Mouse (Mus musculus) embryo, embryonic 11.5 days (tissue): ENCODE data around the gene Ppp1r35.
"Not testable (repeated sequence)": the region's sequence is repeated elsewhere in the genome, so short reads cannot be mapped to it uniquely, and the experiment has no call there.

Experiments
- DNase-seq: peaks from one replicate; pipeline ENCODE4 v3.0.0-alpha.2; 2012; ENCODE audit warnings: low read depth, low spot score

Ppp1r35 gene

DNA sequence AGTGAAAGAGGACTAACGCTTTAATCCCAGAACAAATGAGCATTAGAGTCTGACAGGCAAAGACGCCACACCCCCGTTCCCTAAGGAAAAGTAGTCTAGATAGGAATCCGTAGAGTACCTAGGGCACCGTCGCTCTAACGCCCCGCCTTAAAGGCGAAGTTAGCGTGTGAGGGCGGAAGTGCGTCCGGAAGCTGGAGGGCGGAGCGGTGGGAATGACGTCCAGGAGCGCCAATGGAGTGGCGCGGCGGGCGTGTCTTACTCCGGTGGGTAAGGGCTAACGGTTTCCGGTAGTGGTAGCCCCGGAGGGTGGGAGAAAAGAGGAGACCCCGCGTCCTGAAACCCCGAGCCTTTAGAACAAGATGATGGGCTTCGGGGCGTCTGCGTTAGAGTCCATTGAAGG is at the start of gene Ppp1r35:
Gene Ppp1r35 (plus strand): TSS at position 215 of the 400 bp plus-strand sequence.
- DNase-seq, result peak; percentile 96

DNA sequence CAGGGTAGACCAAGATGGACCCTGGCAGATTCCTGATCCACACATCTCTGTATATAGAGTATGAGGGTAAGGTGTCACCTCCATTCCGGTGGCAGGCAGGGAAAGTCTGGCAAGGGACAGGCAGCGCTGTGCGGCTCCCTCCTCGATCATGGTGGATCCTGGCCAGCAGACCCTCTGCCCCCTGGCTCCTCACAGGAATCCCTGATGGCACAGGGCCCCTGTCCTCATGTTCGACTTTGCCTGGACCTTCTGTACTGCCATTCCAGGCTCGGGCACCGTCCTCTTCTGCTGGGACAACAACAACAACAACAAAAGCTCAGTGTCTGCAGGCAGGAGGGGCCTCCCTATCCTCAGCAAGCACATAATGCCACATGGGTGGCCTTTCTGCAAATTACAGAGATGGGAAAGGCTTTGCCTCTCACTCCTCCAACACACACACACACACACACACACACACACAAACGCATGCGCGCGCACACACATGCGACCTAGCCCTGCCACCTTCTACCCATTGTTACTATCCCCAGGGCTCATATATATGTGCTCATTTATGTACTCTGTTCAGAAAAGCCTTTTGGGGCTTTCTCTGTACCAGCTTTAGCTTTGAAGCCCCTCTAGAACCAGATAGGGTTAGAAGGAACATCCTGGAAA is 44.9 kb upstream of the Ppp1r35 start:
- no peak for DNase-seq

DNA sequence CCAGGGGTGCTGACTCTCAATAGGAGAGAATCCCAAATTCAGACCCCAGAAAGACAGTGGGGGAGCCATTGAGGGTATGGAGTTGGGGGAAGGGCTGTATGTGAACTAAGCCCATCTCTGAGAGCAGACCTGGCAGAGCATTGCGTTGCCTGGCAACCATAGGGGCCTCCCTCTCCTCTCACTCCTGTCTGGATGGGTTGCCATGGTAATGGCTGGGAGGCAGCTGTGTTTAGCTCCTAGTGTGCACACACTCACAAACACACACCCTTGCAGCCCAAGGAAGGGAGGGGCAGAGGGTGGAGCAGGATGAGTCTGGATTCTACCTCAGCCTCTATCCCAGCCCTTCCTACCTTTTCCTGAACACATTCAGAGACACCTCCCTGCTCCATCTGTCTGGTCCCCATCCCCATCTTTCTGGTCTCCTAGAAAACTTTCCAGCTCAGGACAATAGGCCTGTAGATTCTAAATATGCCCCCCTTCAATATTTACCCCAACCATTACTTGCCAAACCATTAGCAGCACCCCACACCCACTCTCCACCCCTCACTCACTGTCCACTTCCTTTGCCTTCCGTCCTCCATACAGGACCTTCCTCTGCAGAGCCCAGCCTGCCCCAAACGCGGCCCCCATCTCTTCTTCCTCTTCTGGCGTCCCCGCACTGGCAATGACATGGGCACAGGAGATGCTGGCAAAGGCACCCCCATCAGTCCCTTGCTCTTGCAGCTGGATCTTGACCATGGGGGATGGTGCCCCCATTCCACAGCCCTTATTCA is 44.2 kb upstream of the Ppp1r35 start:
- DNase-seq, result peak; percentile 71

DNA sequence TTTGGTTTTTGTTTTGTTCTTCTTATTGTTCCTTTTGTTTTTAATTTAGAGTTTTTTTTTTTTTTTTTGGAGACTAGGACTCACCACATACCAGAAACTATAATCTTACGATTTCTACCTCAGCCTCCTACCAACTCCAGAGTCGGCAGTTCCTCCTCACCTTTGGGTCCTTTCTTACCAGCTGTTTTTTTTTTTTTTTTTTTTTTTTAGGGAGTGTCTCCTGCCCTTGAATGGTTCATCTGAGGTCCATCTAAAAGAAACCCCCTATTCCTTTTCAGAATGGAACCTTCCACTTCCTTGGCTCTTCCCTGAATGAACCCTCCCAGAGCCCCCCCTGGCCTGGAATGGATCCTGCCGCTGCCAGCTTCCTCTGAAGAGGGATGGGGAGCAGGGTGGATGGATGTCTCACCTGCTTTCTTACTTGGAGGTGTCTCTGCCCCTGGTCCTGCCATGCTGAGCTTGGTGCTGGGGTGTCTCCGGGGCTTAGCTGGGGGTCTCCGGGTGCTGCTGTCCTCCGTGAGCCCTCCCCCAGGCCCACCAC is 41.2 kb upstream of the Ppp1r35 start:
- no peak for DNase-seq

DNA sequence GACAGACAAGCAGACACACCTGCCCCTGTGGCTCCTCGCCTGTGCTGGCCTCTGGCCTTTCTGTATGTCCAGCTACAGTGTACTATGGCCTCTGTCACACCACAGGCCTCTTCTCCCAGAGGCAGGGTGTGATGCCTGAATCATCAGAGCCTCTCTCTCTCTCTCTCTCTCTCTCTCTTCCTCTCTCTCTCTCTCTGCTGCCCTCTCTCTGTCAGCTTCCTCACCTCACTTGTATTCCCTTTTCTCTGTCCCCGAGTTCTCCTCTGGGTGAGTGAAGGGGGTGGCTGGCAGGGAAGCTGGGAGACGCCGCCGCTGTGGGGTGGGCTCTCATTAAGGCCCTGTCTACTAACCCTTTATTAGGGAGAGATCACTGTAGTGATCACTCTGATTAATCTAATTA is 40.1 kb upstream of the Ppp1r35 start:
- DNase-seq, result no peak

- DNase-seq, result no peak
Observed at GRCm38 (mm10) chr5:137739471-137739870, 39.2 kb upstream of the Ppp1r35 start.

GRCm38 (mm10) chr5:137740506-137740905 is 38.1 kb upstream of the Ppp1r35 start:
- DNase-seq, result no peak

DNA sequence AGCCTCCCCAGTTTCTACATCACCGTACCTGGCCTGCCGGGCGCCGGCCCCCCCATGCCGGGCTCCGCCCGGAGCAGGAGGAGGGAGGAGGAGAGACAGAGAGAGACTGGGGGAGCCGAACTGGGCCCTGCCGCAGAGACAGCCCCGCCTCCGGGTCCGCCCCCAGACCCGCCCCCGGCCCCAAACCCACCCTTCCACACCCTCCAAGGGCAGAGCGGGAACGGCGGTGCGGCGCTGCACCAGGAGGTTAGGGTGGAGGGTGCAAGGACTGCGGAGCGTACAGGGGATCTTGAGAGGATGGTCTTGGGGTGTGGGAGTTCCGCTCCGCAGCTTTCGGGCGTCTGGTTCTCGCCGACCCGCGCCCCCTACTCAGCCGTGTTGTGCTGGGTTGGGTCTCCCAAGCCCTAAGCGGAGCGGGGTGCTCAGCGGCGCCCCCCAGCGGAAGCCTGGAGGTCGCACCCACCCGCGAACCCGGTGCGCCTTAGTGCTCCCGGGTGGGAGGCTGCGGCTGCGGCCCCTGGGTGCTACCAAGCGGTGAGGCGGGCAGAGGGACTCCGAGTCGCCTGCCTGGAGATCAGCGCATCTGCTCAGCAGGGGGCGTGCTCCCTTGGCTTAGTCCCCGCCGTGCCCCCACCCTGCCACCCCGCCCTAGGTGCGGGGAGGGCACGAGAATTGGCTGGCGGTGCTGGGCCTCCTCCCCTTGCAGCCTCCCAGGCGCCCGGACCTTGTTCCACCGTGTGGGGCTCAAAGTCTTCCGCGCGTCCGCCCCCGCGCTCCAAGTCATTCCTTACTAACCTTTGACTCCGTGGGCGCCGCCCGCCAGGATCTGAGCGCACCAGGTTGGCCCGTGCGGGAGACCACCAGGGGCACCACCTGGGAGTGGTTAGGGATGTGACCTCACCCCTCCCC is 37.4 kb upstream of the Ppp1r35 start, which contains the start of gene Nyap1:
Gene Nyap1 (minus strand): TSS at position 585 of the 909 bp plus-strand sequence.
- DNase-seq, result peak; percentile 67

- no peak for DNase-seq
Observed at GRCm38 (mm10) chr5:137742048-137742447, 36.6 kb upstream of the Ppp1r35 start.

DNA sequence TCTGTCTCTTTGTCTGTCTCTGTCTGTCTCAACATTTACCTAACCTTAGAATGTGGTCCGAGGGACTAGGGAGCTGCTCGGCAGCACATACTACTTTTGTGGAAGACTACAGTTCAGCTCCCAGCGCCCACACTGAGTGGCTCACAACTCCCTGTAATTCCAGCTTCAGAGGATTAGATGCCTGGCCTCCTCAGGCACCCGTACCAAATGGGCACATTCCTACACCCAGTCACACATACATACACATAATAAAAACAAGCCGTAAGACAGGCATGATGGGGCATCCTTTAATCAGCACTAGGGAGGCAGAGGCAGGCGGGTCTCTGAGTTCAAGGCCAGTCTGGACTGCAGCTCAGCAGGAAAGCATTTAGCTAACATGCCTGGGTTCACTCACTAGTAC is 35.8 kb upstream of the Ppp1r35 start:
- DNase-seq, result no peak

DNA sequence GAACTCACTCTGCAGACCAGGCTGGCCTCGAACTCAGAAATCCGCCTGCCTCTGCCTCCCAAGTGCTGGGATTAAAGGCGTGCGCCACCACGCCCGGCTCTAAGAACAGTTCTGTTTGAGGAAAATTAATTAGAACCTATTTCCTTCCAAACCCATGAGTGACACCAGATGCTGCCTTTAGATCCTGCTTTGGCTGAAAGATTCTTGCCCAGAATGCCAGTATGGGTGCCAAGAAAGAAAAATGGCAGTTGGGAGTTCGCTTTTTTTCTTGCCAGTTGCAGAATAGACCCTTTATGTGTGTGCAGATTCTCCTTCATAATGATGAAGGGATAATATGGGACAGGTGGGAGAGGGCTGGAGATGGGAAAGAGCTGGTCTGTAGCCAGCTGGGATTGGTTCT is 34.5 kb upstream of the Ppp1r35 start:
- DNase-seq, result no peak

- DNase-seq, result peak; percentile 79
Observed at GRCm38 (mm10) chr5:137745214-137746171, 33.2 kb upstream of the Ppp1r35 start, which contains the start of gene Tsc22d4. TSS of gene Tsc22d4 (plus strand) at chr5:137745730.

DNA sequence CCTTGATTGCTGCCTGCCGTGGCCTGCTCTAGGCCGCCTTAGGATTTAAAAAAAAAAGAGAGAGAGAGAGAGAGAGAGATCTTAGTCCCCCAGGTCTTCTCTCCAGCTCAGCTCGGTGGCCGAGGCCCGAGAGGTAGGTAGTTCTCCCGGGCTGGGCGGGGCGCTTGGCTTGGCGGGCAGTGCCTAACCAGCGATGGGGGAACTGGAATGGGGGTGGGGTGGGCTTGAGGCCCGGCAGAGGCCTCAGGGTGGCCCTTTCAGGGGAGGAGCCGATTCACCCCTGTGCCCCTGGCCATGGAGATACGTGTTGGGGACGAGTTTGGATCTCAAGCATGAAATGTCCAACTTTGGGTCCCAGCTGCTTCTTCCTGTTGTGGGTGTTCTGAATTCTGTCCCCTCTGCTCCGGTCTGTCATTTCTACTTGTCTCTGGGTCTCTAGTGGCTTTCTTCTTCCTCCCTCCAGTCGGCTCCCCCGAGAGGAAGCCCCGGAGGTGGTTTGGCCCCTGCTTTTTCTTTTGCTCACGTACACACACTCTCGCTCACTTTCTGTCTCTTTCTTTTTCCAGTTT is 32.3 kb upstream of the Ppp1r35 start:
- DNase-seq, result no peak

DNA sequence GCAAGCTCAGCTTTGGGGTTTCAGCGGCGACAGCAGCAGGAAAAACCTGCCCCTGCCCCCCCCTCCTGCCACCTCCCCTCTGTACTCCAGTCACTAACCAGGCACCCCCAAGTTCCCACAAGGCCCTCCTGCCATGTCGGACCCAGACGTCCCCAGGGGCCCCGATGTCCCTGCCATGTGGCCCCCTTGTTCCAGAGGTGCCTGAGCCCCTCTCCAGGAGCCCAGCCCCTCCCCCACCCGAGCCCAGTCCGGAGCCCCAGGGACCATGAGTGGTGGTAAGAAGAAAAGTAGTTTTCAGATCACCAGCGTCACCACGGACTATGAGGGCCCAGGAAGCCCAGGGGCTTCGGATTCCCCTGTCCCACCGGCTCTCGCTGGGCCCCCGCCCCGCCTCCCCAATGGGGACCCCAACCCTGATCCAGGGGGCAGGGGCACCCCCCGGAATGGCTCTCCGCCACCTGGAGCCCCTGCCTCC is 31.8 kb upstream of the Ppp1r35 start:
- DNase-seq, result no peak

- no peak for DNase-seq
Observed at GRCm38 (mm10) chr5:137747326-137747961, 31.2 kb upstream of the Ppp1r35 start.

DNA sequence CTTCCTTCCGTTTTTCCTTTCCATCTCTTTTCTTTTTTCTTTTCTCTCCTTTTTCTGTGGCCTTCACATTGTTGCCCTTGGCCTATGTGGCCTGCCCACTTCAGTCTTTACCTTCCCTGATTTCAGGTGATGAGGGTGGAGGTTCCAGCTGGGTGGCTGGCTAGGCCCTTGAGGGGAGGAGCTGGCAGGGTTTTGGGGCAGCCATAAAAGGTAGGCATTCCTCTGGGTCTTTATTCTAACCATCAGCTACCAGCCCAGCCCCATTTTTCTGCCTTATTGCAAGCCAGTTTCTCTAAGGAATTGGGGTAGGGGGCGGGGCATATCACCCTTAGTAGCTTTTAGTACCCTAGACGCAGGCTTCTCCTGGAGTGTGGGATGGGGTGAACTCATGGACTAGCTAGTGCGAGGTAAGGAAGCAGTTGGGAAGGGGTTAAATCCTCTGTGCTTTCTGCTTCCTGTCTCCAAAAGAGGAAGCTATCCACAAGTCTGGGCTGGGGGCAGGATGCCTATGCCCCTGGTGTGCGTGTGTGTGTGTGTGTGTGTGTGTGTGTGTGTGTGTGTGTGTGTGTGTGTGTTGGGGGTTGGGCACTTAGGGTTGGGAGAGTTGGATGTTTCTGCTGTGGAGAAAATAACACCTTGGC is 30.4 kb upstream of the Ppp1r35 start:
- DNase-seq, result no peak

DNA sequence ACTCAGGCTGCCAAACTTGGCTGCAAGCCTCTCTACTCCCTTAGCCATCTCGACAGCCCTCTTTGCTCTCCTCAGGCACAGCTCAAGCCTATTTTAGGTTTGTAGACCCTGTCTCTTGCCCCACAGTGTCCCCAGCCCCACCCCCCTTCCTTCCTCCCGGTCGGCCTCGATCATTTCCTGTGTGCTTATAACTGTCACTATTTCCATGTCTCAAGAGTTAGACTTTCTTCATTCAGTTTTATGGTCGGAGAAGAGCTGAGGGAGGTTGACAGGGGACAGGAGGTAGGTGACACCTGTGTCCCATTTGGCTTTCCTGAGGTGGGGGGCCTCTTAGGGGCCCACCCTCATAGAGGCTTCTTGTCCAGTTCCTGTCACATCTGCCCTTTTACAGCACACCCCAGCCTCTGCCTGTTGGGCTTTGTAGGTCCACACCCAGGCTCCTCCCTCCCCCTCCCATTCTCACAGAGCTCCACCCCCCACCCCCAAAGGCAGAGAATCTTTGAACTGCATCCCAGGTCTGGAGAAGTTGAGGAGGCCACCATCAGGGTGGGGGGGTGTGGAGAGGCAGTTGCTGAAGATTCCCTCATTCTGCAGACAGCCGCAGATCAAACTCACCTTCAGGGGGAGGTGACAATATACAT is 29.3 kb upstream of the Ppp1r35 start:
- no peak for DNase-seq

- not testable (repeated sequence) for DNase-seq
Observed at GRCm38 (mm10) chr5:137750212-137750611, 28.4 kb upstream of the Ppp1r35 start.
